Mouse (Mus musculus) retina, adult 2 months (tissue): ENCODE results near the gene Umps.

Source experiments
- DNase-seq: peaks from one replicate; pipeline ENCODE4 v3.0.0-alpha.2; 2012; ENCODE audit warnings: low read depth, low spot score

Umps gene

DNA sequence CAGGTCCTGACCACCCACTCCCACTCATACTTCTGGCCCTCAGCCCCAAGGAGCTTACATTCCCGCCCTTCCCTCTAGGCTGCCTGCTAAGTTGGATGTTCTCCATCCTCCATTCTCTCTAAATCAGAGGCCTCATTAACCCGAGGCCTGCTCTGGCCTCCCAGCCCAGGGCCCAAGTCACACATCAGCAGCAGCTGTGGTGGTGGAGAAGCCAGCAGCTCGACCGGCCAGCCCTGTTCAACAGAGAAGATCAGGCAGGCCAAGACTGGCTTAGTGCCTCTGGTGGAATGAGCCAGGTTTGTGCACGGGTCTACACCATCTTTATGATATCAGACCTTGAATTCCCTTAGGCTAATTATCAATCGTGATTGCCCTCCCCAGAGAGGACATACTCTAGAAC lies 36.1 kb downstream of the Umps start:
- no peak for DNase-seq

DNA sequence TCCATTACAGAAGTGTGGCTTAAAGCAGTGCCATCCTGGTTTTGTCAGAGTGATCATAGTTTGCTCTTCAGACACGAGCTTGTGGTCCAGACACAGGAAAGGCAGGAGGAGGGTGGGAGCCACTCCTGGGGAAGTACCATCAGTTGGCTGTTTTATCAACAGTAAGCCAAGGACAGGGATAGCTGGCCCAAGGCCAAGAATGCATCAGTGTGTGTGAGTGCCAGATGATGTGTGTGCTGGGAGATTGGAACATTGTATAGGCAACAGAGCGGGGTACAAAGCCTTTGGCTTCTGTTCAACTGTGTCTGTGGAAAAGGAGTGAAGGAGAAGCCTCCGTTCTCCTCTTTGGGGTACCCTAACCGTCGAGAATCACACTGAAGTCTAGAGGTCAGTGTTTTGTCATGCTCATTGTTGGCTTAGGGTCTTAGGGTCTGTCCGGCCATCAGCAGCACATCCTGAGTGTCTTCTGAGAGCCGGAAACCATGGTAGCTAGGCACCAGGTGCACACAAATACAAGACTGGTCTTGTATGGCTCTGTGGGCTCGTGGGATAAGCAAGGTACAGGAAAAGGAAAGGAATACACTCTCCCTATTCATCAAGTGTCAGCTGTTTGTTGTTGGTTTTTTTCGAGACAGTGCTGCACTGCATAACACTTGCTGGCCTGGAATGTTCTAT lies 37.9 kb downstream of the Umps start:
- no peak for DNase-seq

DNA sequence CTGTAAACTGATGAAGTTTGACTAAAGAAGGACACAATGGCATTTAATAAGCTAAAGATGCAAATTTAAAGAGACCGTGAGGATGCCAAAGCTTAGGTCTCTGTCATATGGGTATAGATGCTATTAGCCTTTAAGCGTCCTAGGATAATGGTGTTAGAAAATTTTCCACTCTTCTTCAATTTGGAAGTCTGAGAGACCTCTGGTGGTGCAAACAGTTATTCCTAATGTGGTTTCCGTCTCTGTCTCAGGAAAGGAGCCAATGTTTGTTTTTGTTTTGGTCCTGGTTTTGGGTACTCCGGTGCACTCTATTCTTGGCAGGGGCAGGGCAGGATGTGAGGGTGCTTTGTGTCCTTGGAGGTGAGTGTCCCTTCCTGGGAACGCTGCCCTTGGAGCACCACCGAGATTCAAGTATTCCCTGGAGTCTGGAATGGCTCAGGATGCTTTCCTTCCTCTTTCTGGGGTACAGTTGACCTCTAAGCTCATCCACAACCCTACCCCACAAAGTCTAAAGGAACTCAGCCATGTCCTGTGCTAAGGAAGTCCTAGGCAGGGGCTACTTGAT lies 39.5 kb downstream of the Umps start:
- no peak for DNase-seq

DNA sequence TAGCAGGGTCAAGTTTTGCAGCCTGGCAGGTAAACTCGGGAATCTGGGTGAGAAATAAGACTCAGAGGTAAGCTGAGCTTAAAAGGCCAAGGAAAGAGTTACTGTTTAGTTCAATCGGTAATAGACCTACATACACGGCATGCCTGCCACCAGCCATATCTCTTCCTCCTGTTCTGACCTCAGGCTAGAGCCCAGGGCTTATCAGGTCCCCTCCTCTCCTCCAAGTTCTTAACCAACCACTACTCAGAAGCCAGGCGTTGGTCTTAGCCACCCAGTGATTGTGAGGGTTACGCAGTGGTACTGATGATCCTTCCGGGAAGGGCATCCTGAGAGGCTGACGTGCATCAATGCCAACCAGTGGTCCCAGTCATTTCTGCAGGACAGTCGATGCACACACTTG lies 43.1 kb downstream of the Umps start:
- DNase-seq: no peak

DNA sequence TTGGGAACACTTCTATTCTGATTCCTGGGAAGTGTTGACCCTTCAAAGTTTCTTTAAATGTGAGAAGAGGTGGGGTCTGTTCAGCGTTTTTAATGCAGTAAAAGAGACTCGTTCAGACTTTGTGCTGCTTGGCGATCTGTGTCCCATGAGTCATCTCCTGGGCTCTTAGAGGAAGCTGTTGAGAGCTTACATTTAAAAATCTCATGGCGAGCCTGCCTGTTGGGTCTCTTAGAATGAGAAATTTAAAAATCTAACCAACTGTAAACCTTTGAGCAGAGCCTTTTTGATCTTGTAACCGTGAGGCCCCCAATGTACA lies 43.9 kb downstream of the Umps start:
- no peak for DNase-seq

DNA sequence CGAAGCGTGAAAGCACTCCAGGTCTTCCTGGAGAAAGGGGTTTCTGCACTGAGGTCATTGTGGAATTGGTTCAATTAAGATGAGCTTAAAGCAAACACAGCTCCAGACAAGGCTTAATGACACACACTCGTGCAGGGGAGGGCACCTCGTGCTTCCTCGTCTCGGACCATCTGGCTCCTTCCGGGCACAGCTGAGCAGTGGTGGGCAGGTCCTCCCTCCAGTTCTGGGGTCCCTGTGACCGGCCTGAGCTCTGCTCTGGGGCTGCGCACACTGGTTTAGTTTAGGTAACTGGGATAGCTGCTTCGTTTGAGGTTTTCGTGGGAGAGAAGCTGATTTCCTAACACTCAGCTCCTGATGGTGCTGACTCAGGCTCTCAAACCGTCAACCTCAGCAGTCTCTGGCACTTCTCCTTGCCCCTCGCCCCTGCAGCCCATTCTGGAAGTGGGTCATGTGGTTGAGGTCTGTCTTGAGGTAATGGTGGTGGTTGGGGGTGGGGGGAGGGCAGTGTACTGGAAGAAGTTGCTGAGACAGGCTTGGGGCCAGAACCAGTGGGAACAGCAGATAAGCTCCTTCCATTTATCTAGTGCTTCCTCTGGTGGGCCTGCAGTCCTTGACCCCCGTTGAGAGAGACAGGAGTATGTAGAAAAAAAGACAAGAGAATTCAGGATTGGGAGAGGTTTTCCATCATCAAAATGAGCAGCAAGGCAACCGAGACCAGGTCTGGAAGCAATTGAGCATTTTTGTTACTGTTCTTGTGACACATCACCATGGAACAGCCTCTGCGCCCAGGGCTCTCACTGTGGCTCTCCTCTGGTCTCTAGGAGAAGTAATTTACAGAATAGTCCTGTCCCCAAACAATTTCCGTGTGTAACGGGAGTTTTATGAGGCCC lies 44.5 kb downstream of the Umps start:
- DNase-seq: no peak

DNA sequence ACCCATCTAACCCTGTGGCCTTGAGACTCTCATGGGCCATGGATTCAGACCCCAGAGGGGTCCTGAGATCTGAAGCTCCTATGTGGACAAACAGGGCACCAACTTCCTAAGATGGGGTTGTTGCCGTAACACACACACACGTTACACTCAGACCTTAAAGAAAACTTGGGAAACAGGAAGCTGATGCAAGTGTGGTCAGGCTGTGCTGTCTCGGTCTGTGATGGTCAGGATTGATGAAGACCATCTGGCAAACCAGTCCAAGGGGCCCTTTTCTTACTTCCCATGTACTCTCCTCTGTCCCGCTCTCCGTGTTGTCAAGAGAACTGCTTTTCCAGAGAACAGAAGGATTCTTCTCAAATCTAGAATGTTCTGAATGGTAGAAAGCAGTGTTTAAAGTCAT lies 45.3 kb downstream of the Umps start:
- no peak for DNase-seq

DNA sequence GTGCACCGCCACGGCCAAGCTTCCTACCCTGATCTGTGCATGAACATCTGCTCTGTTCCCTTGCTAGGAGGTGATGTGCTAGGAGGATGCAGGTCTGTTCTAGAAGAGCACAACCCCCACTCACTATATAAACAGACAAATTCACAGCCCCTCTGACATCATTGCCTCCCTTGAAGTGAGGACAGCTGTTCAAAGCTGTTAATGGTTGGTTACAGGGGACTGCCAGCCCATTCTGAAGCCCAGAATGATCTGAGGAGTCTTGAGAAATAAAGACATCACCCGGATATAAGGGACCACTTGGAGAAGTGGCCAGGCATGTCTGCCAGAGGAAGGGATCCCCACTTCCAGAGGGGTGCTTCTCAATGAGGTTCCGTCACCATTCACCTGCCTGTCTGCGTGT lies 48.9 kb downstream of the Umps start:
- DNase-seq: no peak

DNA sequence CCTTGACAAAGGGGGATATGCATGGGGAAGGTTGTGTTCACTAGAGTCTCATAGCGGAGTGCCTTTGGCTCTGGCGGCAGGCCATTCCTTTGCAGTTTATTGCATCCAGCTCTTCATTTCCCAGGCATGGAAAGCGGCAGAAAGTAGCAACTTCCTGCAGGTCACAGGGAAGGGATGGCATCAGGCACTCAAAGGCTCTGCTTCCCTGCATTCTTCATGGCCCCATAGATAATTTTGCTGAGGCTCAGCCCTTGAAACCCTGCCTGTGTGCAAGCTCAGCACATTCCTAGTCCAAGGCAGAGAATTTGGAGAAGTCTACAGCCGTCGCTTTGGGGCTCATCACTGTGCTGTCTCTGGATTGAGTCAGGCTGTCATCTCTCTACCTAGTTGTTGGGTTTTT lies 49.4 kb downstream of the Umps start:
- DNase-seq: no peak

DNA sequence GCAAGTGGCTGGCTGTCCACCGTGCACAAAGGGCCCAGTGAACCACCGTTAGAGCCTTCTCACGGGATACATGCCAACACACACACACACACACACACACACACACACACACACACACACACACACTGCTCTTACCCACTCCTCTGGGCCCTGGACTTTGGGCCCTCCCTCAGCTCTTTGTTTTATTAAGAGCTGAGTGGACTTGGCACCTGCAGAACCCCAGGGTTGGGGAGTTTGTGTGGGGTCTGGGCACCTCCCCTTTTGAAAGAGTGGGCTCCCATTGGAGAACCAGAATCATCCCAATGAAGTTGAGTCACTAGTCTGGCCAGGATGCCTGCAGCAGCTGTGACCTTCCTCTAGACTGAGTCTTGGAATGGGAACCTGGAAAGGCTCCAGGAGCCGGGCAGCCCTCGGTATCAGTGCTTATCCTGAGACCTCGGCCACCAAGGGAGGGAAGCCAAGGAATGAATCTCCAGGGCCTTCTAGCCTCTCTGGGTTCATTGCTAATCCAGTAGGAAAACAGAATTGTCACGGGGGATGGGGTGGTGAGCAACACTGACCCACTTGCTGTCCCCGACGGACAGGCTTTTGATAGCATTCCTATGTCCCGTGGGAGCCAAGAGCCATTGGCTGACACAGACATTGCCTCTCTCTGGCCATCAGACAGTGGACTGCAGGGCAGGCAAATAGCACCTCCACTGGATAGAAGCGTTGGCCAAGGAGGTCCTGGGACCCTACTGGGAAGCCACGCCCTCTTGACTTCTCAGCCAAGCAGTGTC lies 50.2 kb downstream of the Umps start:
- DNase-seq: no peak

DNA sequence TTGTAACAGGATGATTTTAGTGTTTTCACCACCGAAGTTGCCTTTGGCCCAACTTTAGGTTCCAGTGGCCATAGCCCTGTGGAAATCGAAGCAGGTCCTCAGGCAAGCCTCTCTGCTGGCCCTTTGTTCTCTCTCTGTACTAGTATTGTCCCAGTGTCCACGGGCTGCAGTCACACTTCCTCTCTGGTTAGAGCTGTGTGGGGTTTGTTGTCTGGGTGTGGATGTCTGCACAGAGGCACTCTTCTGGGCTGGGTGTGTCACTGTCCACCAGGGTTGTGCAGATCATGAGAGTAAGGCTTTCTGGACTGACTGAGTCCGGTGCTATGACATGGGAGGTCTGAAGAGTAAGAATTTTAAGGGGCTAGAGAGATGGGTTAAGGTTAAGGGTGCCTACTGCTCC lies 51.8 kb downstream of the Umps start:
- no peak for DNase-seq

DNA sequence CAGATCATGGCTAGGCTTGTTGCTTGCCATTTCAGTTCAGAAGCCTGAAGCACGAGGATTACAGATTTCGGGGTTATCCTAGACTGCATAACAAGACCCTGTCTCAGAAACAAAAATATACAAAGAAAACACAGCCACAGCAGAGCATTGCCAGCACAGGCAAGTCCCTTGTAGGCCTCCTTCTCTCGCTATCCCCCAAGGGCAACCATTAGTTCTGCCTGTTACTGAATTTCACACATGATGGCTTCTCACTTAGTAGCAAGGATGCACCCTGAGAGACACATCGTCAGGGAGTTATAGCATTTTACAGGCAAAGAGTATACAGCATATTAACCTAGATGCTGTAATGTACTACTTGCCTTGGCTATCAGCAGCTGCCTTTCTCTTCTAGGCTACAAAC lies 58.6 kb downstream of the Umps start:
- no peak for DNase-seq
